21 mouse cellular contexts compared by ENCODE assay signal in genomic region chr3:88515095-88515386, GRCm38 (mm10). TPM values are rescaled to one million over a fixed set of nuclear protein-coding genes. Genes with fewer than 3 reads are reported as not detected.
DNase-seq lines count a peak whose midpoint lies in the region; ATAC-seq and TF ChIP-seq lines count a peak whose summit lies in the region.
"Had no signal": no experiment of that assay in that cellular context is flagged by ENCODE, and none has a peak within 500 bp of the region (broad histone marks: within the 10 kb centered on the region; RNA-seq: fewer than 3 reads in every experiment).

No protein-coding gene starts in this region.

- WGBS in limb, embryonic 15.5 days: 96% methylated on average over 2 of the region's 2 CpGs
- WGBS in limb, embryonic 10.5 days: 98% methylated on average over 2 of the region's 2 CpGs
- WGBS in stomach, postnatal 0 days: 69% methylated on average over 2 of the region's 2 CpGs
- 94% methylated on average over 2 of the region's 2 CpGs for WGBS in lung, adult 2 months

- no peaks in the 10 kb centered on the region for H3K79me2 ChIP-seq in myocyte (ENCODE audit: control insufficient read depth, insufficient read depth)

- no peak for ATAC-seq in limb, embryonic 15.5 days (ENCODE audit: insufficient number of reproducible peaks, low FRiP score, low TSS enrichment, low read depth)
- ATAC-seq in stomach, postnatal 0 days (ENCODE audit: low FRiP score, low TSS enrichment): no peak
- ATAC-seq: forebrain, embryonic 16.5 days had no signal

- no peak for TF ChIP-seq POLR2A in myocyte (IDR thresholded peaks at IDR 0.05; ENCODE audit: insufficient read length, low read depth)
- TF ChIP-seq POLR2A in lung, adult 2 months (IDR thresholded peaks at IDR 0.05; ENCODE audit: borderline replicate concordance, extremely low read depth, low read depth, low read length): no peak

- H3K4me2 ChIP-seq in limb, embryonic 15.5 days: no peak overlapping the region
- peak overlapping the region; percentile 71 for H3K4me2 ChIP-seq in myocyte (ENCODE audit: low read depth)
- no peak overlapping the region for H3K4me2 ChIP-seq in stomach, postnatal 0 days (replicated peaks; ENCODE audit: low read depth)
- H3K4me2 ChIP-seq: embryonic facial prominence, embryonic 12.5 days; forebrain, embryonic 12.5 days; heart, embryonic 12.5 days; hindbrain, embryonic 14.5 days had no signal

- H3K4me1 ChIP-seq in limb, embryonic 15.5 days: peaks cover 62% of the 10 kb centered on the region
- H3K4me1 ChIP-seq in limb, embryonic 10.5 days: peaks cover 47% of the 10 kb centered on the region
- H3K4me1 ChIP-seq in stomach, postnatal 0 days (replicated peaks; ENCODE audit: control insufficient read depth, insufficient read depth): peaks cover 18% of the 10 kb centered on the region
- H3K4me1 ChIP-seq in lung, adult 2 months (ENCODE audit: control insufficient read depth, insufficient read depth, low read length): peaks cover 35% of the 10 kb centered on the region

- no peak overlapping the region for H3K4me3 ChIP-seq in limb, embryonic 15.5 days
- H3K4me3 ChIP-seq in limb, embryonic 10.5 days: no peak overlapping the region
- H3K4me3 ChIP-seq in myocyte: no peak overlapping the region
- no peak overlapping the region for H3K4me3 ChIP-seq in stomach, postnatal 0 days (ENCODE audit: low read depth, low read length)
- no peak overlapping the region for H3K4me3 ChIP-seq in lung, adult 2 months (replicated peaks; ENCODE audit: extremely low read depth, low read depth, low read length)
- H3K4me3 ChIP-seq: embryonic facial prominence, embryonic 12.5 days; forebrain, embryonic 12.5 days; gastrocnemius, adult 2 months; heart, embryonic 12.5 days; hindbrain, embryonic 10.5 days had no signal

- H3K27ac ChIP-seq in limb, embryonic 15.5 days: peak overlapping the region; percentile 92
- no peak overlapping the region for H3K27ac ChIP-seq in limb, embryonic 10.5 days
- peak overlapping the region; percentile 61; the same call in 1 of the 2 replicates for H3K27ac ChIP-seq in stomach, postnatal 0 days (replicated peaks)
- H3K27ac ChIP-seq: embryonic facial prominence, embryonic 12.5 days; forebrain, embryonic 12.5 days; hindbrain, embryonic 10.5 days; hindbrain, embryonic 14.5 days had no signal

- no peak for DNase-seq in limb, embryonic 10.5 days (ENCODE audit: low spot score)
- DNase-seq in ZHBTc4 (ENCODE audit: low read depth, low spot score): peak; percentile 57
- no peak for DNase-seq in stomach, postnatal 0 days (ENCODE audit: low spot score)
- DNase-seq in lung, adult 2 months: no peak
- DNase-seq in ovary, postnatal 10 days (ENCODE audit: low spot score): no peak
- DNase-seq in frontal cortex, postnatal 25 days (ENCODE audit: low spot score in 2 of 2): no peak
- DNase-seq: adrenal gland, postnatal 10 days; cerebellum, adult 11 months; cerebellum, adult 8-10 months; cerebellum, postnatal 14 days; embryo, embryonic 11 days; gastrocnemius, adult 2 months; gastrocnemius, postnatal 25 days had no signal

- no peak for TF ChIP-seq CTCF in stomach, postnatal 0 days (IDR thresholded peaks at IDR 0.05; ENCODE audit: low read depth)
- no peak for TF ChIP-seq CTCF in lung, adult 2 months (IDR thresholded peaks at IDR 0.05; ENCODE audit: insufficient read depth, low read length)

- H3K9ac ChIP-seq in limb, embryonic 15.5 days: no peak overlapping the region
- H3K9ac ChIP-seq in stomach, postnatal 0 days (ENCODE audit: low read length): no peak overlapping the region
- H3K9ac ChIP-seq: embryonic facial prominence, embryonic 12.5 days; forebrain, embryonic 12.5 days; heart, embryonic 12.5 days; hindbrain, embryonic 14.5 days had no signal

- no peaks in the 10 kb centered on the region for H3K9me3 ChIP-seq in limb, embryonic 15.5 days
- H3K9me3 ChIP-seq in limb, embryonic 10.5 days (replicated peaks): no peaks in the 10 kb centered on the region
- no peaks in the 10 kb centered on the region for H3K9me3 ChIP-seq in stomach, postnatal 0 days (ENCODE audit: control insufficient read depth, low read length)
- H3K9me3 ChIP-seq: embryonic facial prominence, embryonic 12.5 days; forebrain, embryonic 12.5 days; heart, embryonic 12.5 days; hindbrain, embryonic 10.5 days had no signal

- no peak for TF ChIP-seq EP300 in stomach, postnatal 0 days (optimal IDR thresholded peaks at IDR 0.05)

- no peak overlapping the region for H3ac ChIP-seq in myocyte (ENCODE audit: control insufficient read depth, insufficient read length)

- no peaks in the 10 kb centered on the region for H3K27me3 ChIP-seq in limb, embryonic 15.5 days
- H3K27me3 ChIP-seq in limb, embryonic 10.5 days (ENCODE audit: low read depth, poor library complexity, severe bottlenecking): peaks cover 6% of the 10 kb centered on the region; the same call in 1 of the 2 replicates
- no peaks in the 10 kb centered on the region for H3K27me3 ChIP-seq in myocyte (ENCODE audit: control insufficient read depth, insufficient read depth, insufficient read length)
- no peaks in the 10 kb centered on the region for H3K27me3 ChIP-seq in stomach, postnatal 0 days (ENCODE audit: control insufficient read depth, insufficient read depth, low read length)
- H3K27me3 ChIP-seq: embryonic facial prominence, embryonic 12.5 days; heart, embryonic 12.5 days had no signal

- H3K36me3 ChIP-seq in limb, embryonic 15.5 days: no peaks in the 10 kb centered on the region
- H3K36me3 ChIP-seq in limb, embryonic 10.5 days: no peaks in the 10 kb centered on the region
- no peaks in the 10 kb centered on the region for H3K36me3 ChIP-seq in myocyte (ENCODE audit: control insufficient read depth, insufficient read depth)
- no peaks in the 10 kb centered on the region for H3K36me3 ChIP-seq in stomach, postnatal 0 days (ENCODE audit: control insufficient read depth, insufficient read depth, low read length)
- H3K36me3 ChIP-seq: embryonic facial prominence, embryonic 12.5 days; forebrain, embryonic 12.5 days; heart, embryonic 12.5 days; hindbrain, embryonic 10.5 days had no signal

TF ChIP-seq in myocyte, 11 proteins besides CTCF, POLR2A, EP300 and RAD21:
- TF ChIP-seq SRF (IDR thresholded peaks at IDR 0.05; ENCODE audit: control insufficient read depth, insufficient read length, low read depth) (no peak), E2F4 (IDR thresholded peaks at IDR 0.05; ENCODE audit: insufficient read depth) (no peak), MAX (IDR thresholded peaks at IDR 0.05; ENCODE audit: low read depth) (no peak), CEBPB (IDR thresholded peaks at IDR 0.05; ENCODE audit: insufficient read depth, poor library complexity, severe bottlenecking) (no peak), MYOD1 (IDR thresholded peaks at IDR 0.05; ENCODE audit: control insufficient read depth in 1 of 3, insufficient read length in 2 of 3, low read depth in 2 of 3) (no peak), TCF12 (IDR thresholded peaks at IDR 0.05; ENCODE audit: insufficient read depth, poor library complexity, severe bottlenecking) (no peak), MYOG (IDR thresholded peaks at IDR 0.05; ENCODE audit: control insufficient read depth in 1 of 3, insufficient read depth in 1 of 3, insufficient read length in 2 of 3, low read depth in 2 of 3) (no peak), POLR2AphosphoS2 (IDR thresholded peaks at IDR 0.05; ENCODE audit: insufficient read length, low read depth) (no peak)

RNA-seq across cellular contexts. Expression of gene Lmna, which starts 5.3 kb away (rescaled TPM):
- 635 and 751 TPM in 2 replicates for polyA plus RNA-seq in limb, embryonic 15.5 days (2015; fragmentation: Nextera tagmentation; extraction: Ambion mirVana)
- 9.2 and 14.5 TPM in 2 replicates for polyA plus RNA-seq in limb, embryonic 10.5 days (2016; fragmentation: Nextera tagmentation; extraction: Ambion mirVana)
- polyA plus RNA-seq in myocyte (2012; fragmentation: generic; extraction: Trizol): 954 TPM
- 250 and 267 TPM in 2 replicates for polyA plus RNA-seq in stomach, postnatal 0 days (2015; fragmentation: Nextera tagmentation; extraction: Ambion mirVana)
- polyA plus RNA-seq in lung, adult 2 months (2012; rRNA removed): 257 and 302 TPM in 2 replicates

RNA-seq across cellular contexts. Expression of gene Mex3a, which starts 17.2 kb away (rescaled TPM):
- polyA plus RNA-seq in limb, embryonic 15.5 days (2015; fragmentation: Nextera tagmentation; extraction: Ambion mirVana): 17.6 and 21.0 TPM in 2 replicates
- polyA plus RNA-seq in limb, embryonic 10.5 days (2016; fragmentation: Nextera tagmentation; extraction: Ambion mirVana): 28.9 and 34.8 TPM in 2 replicates
- 8.1 TPM for polyA plus RNA-seq in myocyte (2012; fragmentation: generic; extraction: Trizol)
- polyA plus RNA-seq in stomach, postnatal 0 days (2015; fragmentation: Nextera tagmentation; extraction: Ambion mirVana): 3.3 and 3.4 TPM in 2 replicates
- 0.53 and 0.84 TPM in 2 replicates for polyA plus RNA-seq in lung, adult 2 months (2012; rRNA removed)

RNA-seq across cellular contexts. Expression of gene Rab25, which starts 33.1 kb away (rescaled TPM):
- polyA plus RNA-seq in limb, embryonic 15.5 days (2015; fragmentation: Nextera tagmentation; extraction: Ambion mirVana): 144 and 148 TPM in 2 replicates
- 1.7 and 3.7 TPM in 2 replicates for polyA plus RNA-seq in limb, embryonic 10.5 days (2016; fragmentation: Nextera tagmentation; extraction: Ambion mirVana)
- polyA plus RNA-seq in myocyte (2012; fragmentation: generic; extraction: Trizol): 0.13 TPM
- polyA plus RNA-seq in stomach, postnatal 0 days (2015; fragmentation: Nextera tagmentation; extraction: Ambion mirVana): 252 and 271 TPM in 2 replicates
- 53.0 and 105 TPM in 2 replicates for polyA plus RNA-seq in lung, adult 2 months (2012; rRNA removed)
- polyA plus RNA-seq: forebrain, embryonic 16.5 days had no signal

RNA-seq across cellular contexts. Expression of gene Lamtor2, which starts 37.8 kb away (rescaled TPM):
- polyA plus RNA-seq in limb, embryonic 15.5 days (2015; fragmentation: Nextera tagmentation; extraction: Ambion mirVana): 194 and 207 TPM in 2 replicates
- polyA plus RNA-seq in limb, embryonic 10.5 days (2016; fragmentation: Nextera tagmentation; extraction: Ambion mirVana): 151 and 159 TPM in 2 replicates
- 165 TPM for polyA plus RNA-seq in myocyte (2012; fragmentation: generic; extraction: Trizol)
- polyA plus RNA-seq in stomach, postnatal 0 days (2015; fragmentation: Nextera tagmentation; extraction: Ambion mirVana): 154 and 157 TPM in 2 replicates
- polyA plus RNA-seq in lung, adult 2 months (2012; rRNA removed): 116 and 135 TPM in 2 replicates

RNA-seq across cellular contexts. Expression of gene Ubqln4, which starts 38.5 kb away (rescaled TPM):
- 39.6 and 44.1 TPM in 2 replicates for polyA plus RNA-seq in limb, embryonic 15.5 days (2015; fragmentation: Nextera tagmentation; extraction: Ambion mirVana)
- polyA plus RNA-seq in limb, embryonic 10.5 days (2016; fragmentation: Nextera tagmentation; extraction: Ambion mirVana): 78.8 and 79.5 TPM in 2 replicates
- 44.9 TPM for polyA plus RNA-seq in myocyte (2012; fragmentation: generic; extraction: Trizol)
- 19.5 and 21.8 TPM in 2 replicates for polyA plus RNA-seq in stomach, postnatal 0 days (2015; fragmentation: Nextera tagmentation; extraction: Ambion mirVana)
- polyA plus RNA-seq in lung, adult 2 months (2012; rRNA removed): 47.0 and 52.6 TPM in 2 replicates

Comparison
In these comparisons a context has a peak if more than half of its experiments do, and no peak if none do; other contexts are left out.
1. RNA of gene Lmna, which starts 5.3 kb away (polyA plus RNA-seq): 954 TPM in myocyte (single experiment), 635 to 751 TPM in limb, embryonic 15.5 days, 257 to 302 TPM in lung, adult 2 months and 250 to 267 TPM in stomach, postnatal 0 days; 9.2 to 14.5 TPM in limb, embryonic 10.5 days; every median in the first group is over 10 times any median in the second.
2. RNA of gene Rab25, which starts 33.1 kb away (polyA plus RNA-seq): 252 to 271 TPM in stomach, postnatal 0 days, 144 to 148 TPM in limb, embryonic 15.5 days and 53.0 to 105 TPM in lung, adult 2 months; 1.7 to 3.7 TPM in limb, embryonic 10.5 days and 0.13 TPM in myocyte (single experiment); every median in the first group is over 10 times any median in the second.